Mouse (Mus musculus): ENCODE measurements at regions not wholly inside any gene's neighbourhood (a gene's known extent, or its start where the extent isn't known, plus 50 kb on each side); places are given as distances from the start of the nearest gene placed in this dataset.

DNA sequence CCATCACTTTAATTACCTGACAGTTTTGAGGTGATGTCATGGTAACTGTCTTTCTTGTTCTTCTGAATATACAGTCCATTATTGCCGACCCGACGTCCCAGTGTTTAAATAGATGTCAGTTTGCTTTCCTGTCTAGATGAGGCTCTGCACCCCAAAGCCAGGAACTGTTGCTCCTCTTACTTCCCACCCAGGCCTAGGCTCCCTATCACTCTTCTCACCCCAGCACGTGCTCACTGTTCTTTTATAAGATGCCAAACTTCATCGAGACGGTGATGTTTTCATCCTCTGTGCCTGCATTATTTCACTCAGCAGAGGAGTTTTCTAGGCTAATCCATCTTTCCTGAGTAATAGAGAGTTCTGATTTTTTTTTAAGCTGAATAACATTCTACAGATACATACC is 156.5 kb downstream of the Adra2a start:
- H3K4me3 ChIP-seq (ENCODE audit: low read depth, low read length): no peak overlapping the region
- H3K36me3 ChIP-seq (ENCODE audit: control insufficient read depth, insufficient read depth, low read length): no peaks in the 10 kb centered on the region
- no peaks in the 10 kb centered on the region for H3K4me1 ChIP-seq (replicated peaks; ENCODE audit: control insufficient read depth, insufficient read depth, low read length)
- H3K9ac ChIP-seq (ENCODE audit: low read depth, low read length): no peak overlapping the region
- H3K4me2 ChIP-seq (replicated peaks; ENCODE audit: low read depth, low read length): no peak overlapping the region
- H3K27me3 ChIP-seq (ENCODE audit: control insufficient read depth, insufficient read depth, low read length): no peaks in the 10 kb centered on the region
- H3K27ac ChIP-seq (ENCODE audit: low read depth, low read length): no peak overlapping the region
- DNase-seq (ENCODE audit: low spot score): no peak
- H3K9me3 ChIP-seq (ENCODE audit: control insufficient read depth, low read length): no peaks in the 10 kb centered on the region
- WGBS: 85% methylated on average over 6 of the region's 6 CpGs
- ATAC-seq (ENCODE audit: low FRiP score): no peak

DNA sequence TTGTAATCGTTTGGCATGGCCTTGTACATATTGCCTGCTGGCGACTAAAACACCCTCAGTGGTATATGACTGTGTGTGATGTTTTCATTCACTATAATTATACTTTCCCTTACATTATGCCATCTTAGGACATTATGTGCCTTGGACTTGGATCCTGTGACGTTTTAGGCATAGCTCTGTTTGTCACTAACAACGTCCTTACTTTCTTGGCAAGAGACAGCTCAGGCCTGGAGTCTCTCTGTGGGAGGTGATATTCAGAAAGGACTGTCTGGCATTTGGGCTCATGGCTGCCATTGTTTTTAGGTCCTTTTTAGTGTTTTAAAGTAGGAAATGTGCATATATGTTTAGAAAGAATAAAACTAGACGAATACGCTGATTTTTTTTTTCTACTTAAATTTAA is 158.5 kb downstream of the Adra2a start:
- H3K4me1 ChIP-seq (replicated peaks; ENCODE audit: control insufficient read depth, insufficient read depth, low read length): no peaks in the 10 kb centered on the region
- no peaks in the 10 kb centered on the region for H3K27me3 ChIP-seq (ENCODE audit: control insufficient read depth, insufficient read depth, low read length)
- H3K36me3 ChIP-seq (ENCODE audit: control insufficient read depth, insufficient read depth, low read length): no peaks in the 10 kb centered on the region
- ATAC-seq (ENCODE audit: low FRiP score): no peak
- H3K4me2 ChIP-seq (replicated peaks; ENCODE audit: low read depth, low read length): no peak overlapping the region
- H3K4me3 ChIP-seq (ENCODE audit: low read depth, low read length): no peak overlapping the region
- no peaks in the 10 kb centered on the region for H3K9me3 ChIP-seq (ENCODE audit: control insufficient read depth, low read length)
- WGBS: 85% methylated on average over 6 of the region's 6 CpGs
- H3K27ac ChIP-seq (ENCODE audit: low read depth, low read length): no peak overlapping the region
- H3K9ac ChIP-seq (ENCODE audit: low read depth, low read length): no peak overlapping the region
- no peak for DNase-seq (ENCODE audit: low spot score)

DNA sequence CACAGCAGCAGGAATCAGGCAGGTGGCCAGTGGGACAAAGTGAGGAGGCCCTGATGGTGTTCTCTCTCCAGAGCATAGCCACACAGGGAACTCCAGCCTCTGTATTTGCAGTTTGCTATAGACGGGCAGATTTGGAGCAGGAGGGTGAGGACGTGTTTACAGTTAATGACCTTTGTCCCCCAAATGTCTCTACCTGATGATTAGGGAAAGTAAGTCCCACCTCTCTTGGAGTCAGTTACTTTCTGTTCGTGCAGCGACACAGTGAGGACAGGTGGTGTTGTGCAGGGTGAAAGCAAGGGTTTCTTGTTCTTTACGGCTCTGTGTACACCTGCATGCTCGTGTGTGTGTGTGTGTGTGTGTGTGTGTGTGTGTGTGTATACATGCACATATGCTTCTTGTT is 162.9 kb downstream of the Adra2a start:
- 83% methylated on average over 6 of the region's 6 CpGs for WGBS

DNA sequence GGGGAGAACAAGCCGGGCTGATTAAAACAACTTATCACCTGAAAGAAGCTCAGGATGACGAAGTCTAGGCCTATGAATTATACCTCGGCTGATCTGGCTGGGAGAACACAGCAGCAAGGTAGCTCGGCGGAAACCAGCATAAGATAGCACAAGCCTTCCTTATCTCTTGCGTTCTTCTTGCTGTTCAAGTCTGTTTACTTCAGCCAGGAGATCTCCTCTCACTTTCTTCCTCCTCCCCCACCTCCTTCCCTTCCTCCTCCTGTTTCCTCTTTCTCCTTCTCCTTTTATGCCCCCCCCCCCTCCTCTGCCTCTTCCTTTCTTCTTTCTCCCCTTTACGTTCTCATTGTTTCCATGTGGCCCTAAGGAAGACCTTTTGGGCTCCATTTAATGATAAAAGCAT is 168.2 kb downstream of the Adra2a start:
- Histone ChIP-seq H3K9me3 (ENCODE audit: control insufficient read depth, low read length) (no peaks in the 10 kb centered on the region), H3K36me3 (ENCODE audit: control insufficient read depth, insufficient read depth, low read length) (no peaks in the 10 kb centered on the region), H3K9ac (ENCODE audit: low read depth, low read length) (no peak overlapping the region), H3K4me2 (replicated peaks; ENCODE audit: low read depth, low read length) (no peak overlapping the region), H3K27ac (ENCODE audit: low read depth, low read length) (no peak overlapping the region), H3K4me3 (ENCODE audit: low read depth, low read length) (no peak overlapping the region), H3K27me3 (ENCODE audit: control insufficient read depth, insufficient read depth, low read length) (no peaks in the 10 kb centered on the region), H3K4me1 (replicated peaks; ENCODE audit: control insufficient read depth, insufficient read depth, low read length) (no peaks in the 10 kb centered on the region)
- 89% methylated on average over 7 of the region's 7 CpGs for WGBS
- ATAC-seq (ENCODE audit: low FRiP score): no peak
- no peak for DNase-seq (ENCODE audit: low spot score)

More for the DNA sequence above, 162.9 kb downstream of the Adra2a start:
- Histone ChIP-seq H3K4me3 (ENCODE audit: low read depth, low read length) (no peak overlapping the region), H3K4me2 (replicated peaks; ENCODE audit: low read depth, low read length) (no peak overlapping the region), H3K9ac (ENCODE audit: low read depth, low read length) (no peak overlapping the region), H3K9me3 (ENCODE audit: control insufficient read depth, low read length) (no peaks in the 10 kb centered on the region), H3K36me3 (ENCODE audit: control insufficient read depth, insufficient read depth, low read length) (no peaks in the 10 kb centered on the region), H3K27me3 (ENCODE audit: control insufficient read depth, insufficient read depth, low read length) (no peaks in the 10 kb centered on the region), H3K27ac (ENCODE audit: low read depth, low read length) (no peak overlapping the region), H3K4me1 (replicated peaks; ENCODE audit: control insufficient read depth, insufficient read depth, low read length) (no peaks in the 10 kb centered on the region)
- ATAC-seq (ENCODE audit: low FRiP score): no peak
- DNase-seq (ENCODE audit: low spot score): no peak

DNA sequence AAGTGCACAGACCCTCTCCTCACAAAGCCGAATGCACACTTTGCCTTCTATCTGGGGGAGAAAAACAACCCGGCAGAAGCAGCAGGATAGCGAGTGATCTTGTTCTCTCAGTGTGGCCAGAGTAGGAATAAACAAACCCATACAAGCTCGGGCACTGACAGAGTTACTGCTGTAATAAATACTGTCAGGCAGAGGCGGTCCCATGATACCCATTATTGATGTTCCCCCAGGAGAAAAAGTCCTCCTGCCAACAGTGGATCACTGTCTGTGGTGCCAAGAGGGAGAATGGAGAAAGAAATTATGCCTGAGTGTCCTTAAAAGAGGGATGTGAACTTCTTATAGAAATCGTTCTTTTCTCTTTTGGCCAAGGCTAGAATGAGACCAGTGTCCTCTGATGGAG is 200.2 kb downstream of the Adra2a start:
- ATAC-seq (ENCODE audit: low FRiP score): no peak
- no peak overlapping the region for H3K4me3 ChIP-seq (ENCODE audit: low read depth, low read length)
- no peak overlapping the region for H3K9ac ChIP-seq (ENCODE audit: low read depth, low read length)
- no peak overlapping the region for H3K27ac ChIP-seq (ENCODE audit: low read depth, low read length)
- no peak for DNase-seq (ENCODE audit: low spot score)
- 78% methylated on average over 6 of the region's 6 CpGs for WGBS
- no peaks in the 10 kb centered on the region for H3K4me1 ChIP-seq (replicated peaks; ENCODE audit: control insufficient read depth, insufficient read depth, low read length)
- H3K4me2 ChIP-seq (replicated peaks; ENCODE audit: low read depth, low read length): no peak overlapping the region
- no peaks in the 10 kb centered on the region for H3K9me3 ChIP-seq (ENCODE audit: control insufficient read depth, low read length)
- H3K27me3 ChIP-seq (ENCODE audit: control insufficient read depth, insufficient read depth, low read length): no peaks in the 10 kb centered on the region
- no peaks in the 10 kb centered on the region for H3K36me3 ChIP-seq (ENCODE audit: control insufficient read depth, insufficient read depth, low read length)

DNA sequence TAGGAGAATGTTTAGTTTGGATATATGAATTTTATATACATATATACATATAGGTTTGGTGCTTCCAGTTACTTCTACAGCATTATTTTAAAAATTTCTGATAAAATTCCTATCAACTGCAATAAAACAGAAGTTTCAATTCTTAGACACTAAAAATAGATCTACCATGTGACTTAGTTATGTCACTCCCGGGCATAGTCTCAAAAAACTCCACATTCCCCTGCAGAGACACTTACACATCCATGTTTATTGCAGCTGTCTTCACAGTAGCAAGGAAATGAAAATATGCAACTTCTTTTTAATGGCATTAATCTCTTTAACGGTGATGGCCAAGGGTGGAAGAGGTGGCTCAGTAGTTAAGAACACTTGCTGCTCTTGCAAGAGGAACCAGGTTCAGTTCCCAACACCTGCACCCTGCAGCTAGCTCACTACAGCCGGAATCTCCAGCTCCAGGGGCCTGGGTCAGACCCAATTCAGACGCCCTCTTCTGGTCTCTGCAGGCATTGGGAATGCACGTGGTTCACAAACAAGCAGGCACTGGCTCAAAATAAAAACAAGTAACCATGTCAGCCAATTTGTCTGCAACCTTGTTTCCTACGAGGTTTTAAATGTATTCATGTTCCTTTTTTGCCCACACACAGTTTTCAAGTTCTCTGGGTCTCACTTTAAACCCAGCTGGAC is 204.4 kb downstream of the Adra2a start:
- Histone ChIP-seq H3K27ac (ENCODE audit: low read depth, low read length) (no peak overlapping the region), H3K4me2 (replicated peaks; ENCODE audit: low read depth, low read length) (no peak overlapping the region), H3K9ac (ENCODE audit: low read depth, low read length) (no peak overlapping the region), H3K9me3 (ENCODE audit: control insufficient read depth, low read length) (no peaks in the 10 kb centered on the region), H3K27me3 (ENCODE audit: control insufficient read depth, insufficient read depth, low read length) (no peaks in the 10 kb centered on the region), H3K36me3 (ENCODE audit: control insufficient read depth, insufficient read depth, low read length) (no peaks in the 10 kb centered on the region), H3K4me1 (replicated peaks; ENCODE audit: control insufficient read depth, insufficient read depth, low read length) (no peaks in the 10 kb centered on the region), H3K4me3 (ENCODE audit: low read depth, low read length) (no peak overlapping the region)
- peak; percentile 21 for DNase-seq (ENCODE audit: low spot score)
- no peak for ATAC-seq (ENCODE audit: low FRiP score)
- WGBS: 28% methylated on average over 6 of the region's 6 CpGs

DNA sequence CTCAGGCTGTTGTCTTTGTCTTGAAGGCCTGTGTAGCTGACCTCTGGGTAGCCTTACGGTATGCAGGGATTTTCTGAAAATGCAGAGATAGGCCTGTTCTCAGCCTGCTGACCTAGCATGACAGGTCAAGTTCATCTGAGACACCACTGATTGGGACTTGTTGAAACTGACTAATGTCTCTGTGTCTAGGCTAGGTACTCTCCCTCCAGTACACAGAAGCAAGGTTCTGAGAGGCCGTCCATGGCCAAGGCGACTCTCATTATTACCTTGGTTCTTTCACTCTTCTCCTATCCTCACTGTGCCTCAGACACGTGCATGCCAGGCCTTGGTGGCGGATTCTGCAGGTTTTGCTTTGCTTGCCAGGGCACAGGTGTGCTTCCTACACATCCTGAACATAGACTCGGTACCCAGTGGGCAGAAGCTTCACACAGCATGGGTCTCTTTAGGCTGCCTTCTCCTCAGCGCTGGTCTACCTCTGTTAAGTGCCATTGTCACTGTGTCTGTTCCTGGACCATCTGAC is 208.3 kb downstream of the Adra2a start:
- WGBS: 81% methylated on average over 7 of the region's 7 CpGs
- Histone ChIP-seq H3K36me3 (ENCODE audit: control insufficient read depth, insufficient read depth, low read length) (no peaks in the 10 kb centered on the region), H3K4me3 (ENCODE audit: low read depth, low read length) (no peak overlapping the region), H3K27me3 (ENCODE audit: control insufficient read depth, insufficient read depth, low read length) (no peaks in the 10 kb centered on the region), H3K27ac (ENCODE audit: low read depth, low read length) (no peak overlapping the region), H3K4me2 (replicated peaks; ENCODE audit: low read depth, low read length) (no peak overlapping the region), H3K9ac (ENCODE audit: low read depth, low read length) (no peak overlapping the region), H3K9me3 (ENCODE audit: control insufficient read depth, low read length) (no peaks in the 10 kb centered on the region), H3K4me1 (replicated peaks; ENCODE audit: control insufficient read depth, insufficient read depth, low read length) (no peaks in the 10 kb centered on the region)
- DNase-seq (ENCODE audit: low spot score) (no peak), ATAC-seq (ENCODE audit: low FRiP score) (no peak)

DNA sequence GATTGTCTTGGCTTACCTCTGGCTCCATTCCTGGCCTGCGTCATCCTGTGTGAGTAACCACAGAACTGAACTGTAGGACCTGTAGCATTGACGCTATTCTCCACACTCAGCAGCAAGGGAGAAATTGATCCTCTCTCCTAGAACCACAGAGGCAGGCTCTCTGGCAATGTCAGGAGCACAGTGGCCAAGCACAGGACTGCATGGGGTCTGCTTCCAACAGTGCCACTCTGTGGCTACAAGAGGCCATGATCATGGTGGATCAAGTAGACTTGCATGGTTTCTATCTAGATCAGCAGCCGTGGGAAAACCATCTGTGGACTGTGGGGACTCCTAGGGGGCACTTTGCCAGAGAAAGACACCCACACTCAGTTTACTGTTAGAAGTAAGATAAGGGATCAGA is 213.9 kb downstream of the Adra2a start:
- Histone ChIP-seq H3K4me1 (replicated peaks; ENCODE audit: control insufficient read depth, insufficient read depth, low read length) (peaks cover 2% of the 10 kb centered on the region; the same call in 1 of the 2 replicates), H3K36me3 (ENCODE audit: control insufficient read depth, insufficient read depth, low read length) (no peaks in the 10 kb centered on the region), H3K4me2 (replicated peaks; ENCODE audit: low read depth, low read length) (no peak overlapping the region), H3K9me3 (ENCODE audit: control insufficient read depth, low read length) (no peaks in the 10 kb centered on the region), H3K27ac (ENCODE audit: low read depth, low read length) (no peak overlapping the region), H3K27me3 (ENCODE audit: control insufficient read depth, insufficient read depth, low read length) (no peaks in the 10 kb centered on the region), H3K4me3 (ENCODE audit: low read depth, low read length) (no peak overlapping the region), H3K9ac (ENCODE audit: low read depth, low read length) (no peak overlapping the region)
- DNase-seq (ENCODE audit: low spot score): no peak
- 85% methylated on average over 3 of the region's 3 CpGs for WGBS
- ATAC-seq (ENCODE audit: low FRiP score): no peak

DNA sequence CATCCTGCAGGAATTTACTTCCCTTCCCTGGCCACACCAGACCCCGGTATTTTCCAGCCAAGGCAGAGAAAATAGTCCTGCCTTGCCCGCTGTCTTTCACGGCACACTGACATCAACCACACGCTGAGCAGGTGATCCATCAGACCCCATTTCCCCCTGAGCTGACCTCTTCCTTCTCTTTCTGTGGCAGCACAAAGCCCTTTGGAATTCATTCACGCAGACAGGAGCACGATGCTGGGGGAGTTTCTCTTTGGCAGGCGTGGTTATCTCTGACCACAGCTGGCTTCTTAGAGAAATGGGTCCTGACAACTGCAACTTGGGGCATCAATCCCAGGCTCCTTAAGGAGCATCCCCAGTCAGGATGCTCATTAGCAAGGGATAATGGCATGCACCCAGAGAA is 215.2 kb downstream of the Adra2a start:
- peak; percentile 44 for DNase-seq (ENCODE audit: low spot score)
- Histone ChIP-seq H3K4me1 (replicated peaks; ENCODE audit: control insufficient read depth, insufficient read depth, low read length) (peaks cover 2% of the 10 kb centered on the region; the same call in 1 of the 2 replicates), H3K27ac (ENCODE audit: low read depth, low read length) (no peak overlapping the region), H3K9me3 (ENCODE audit: control insufficient read depth, low read length) (no peaks in the 10 kb centered on the region), H3K4me3 (ENCODE audit: low read depth, low read length) (no peak overlapping the region), H3K4me2 (replicated peaks; ENCODE audit: low read depth, low read length) (peak overlapping the region; percentile 26), H3K27me3 (ENCODE audit: control insufficient read depth, insufficient read depth, low read length) (no peaks in the 10 kb centered on the region), H3K9ac (ENCODE audit: low read depth, low read length) (no peak overlapping the region), H3K36me3 (ENCODE audit: control insufficient read depth, insufficient read depth, low read length) (no peaks in the 10 kb centered on the region)
- 3% methylated on average over 7 of the region's 7 CpGs for WGBS
- peak; percentile 61 for ATAC-seq (ENCODE audit: low FRiP score)

Measured in hindbrain, embryonic 11.5 days (tissue).